Mouse (Mus musculus) kidney, postnatal 0 days (tissue): ENCODE data around the gene Clec2g. TPM values are rescaled to one million over a fixed set of nuclear protein-coding genes. Genes with fewer than 3 reads are reported as not detected.
"Not testable (repeated sequence)": the region's sequence is repeated elsewhere in the genome, so short reads cannot be mapped to it uniquely, and the experiment has no call there.

Source experiments
- ATAC-seq: fragments of 200-750 bp; cut with Nextera tagmentation; replicated peaks from 2 replicates; pipeline ENCODE4 v1.8.0; 2017; ENCODE audit warnings: low read depth, moderate number of reproducible peaks, moderate TSS enrichment, moderate library complexity; ENCODE audit not compliant: low FRiP score
- DNase-seq: peaks from one replicate; pipeline ENCODE4 v3.0.0-alpha.2; 2016; ENCODE audit warnings: low spot score
- H3K27ac ChIP-seq: fragments of 300-500 bp; sonication (generic); 2 replicates; pipeline ENCODE4 v1.5.1; 2014; ENCODE audit warnings: mild to moderate bottlenecking
- H3K27me3 ChIP-seq: fragments of 300-500 bp; sonication (generic); 2 replicates; pipeline ENCODE4 v1.6.1; 2014; ENCODE audit warnings: low read length, mixed read lengths; ENCODE audit not compliant: insufficient read depth
- H3K36me3 ChIP-seq: fragments of 300-500 bp; sonication (generic); 2 replicates; pipeline ENCODE4 v1.6.1; 2014; ENCODE audit warnings: low read length, mixed read lengths; ENCODE audit not compliant: insufficient read depth
- H3K4me1 ChIP-seq: fragments of 300-500 bp; sonication (generic); replicated peaks from 2 replicates; pipeline ENCODE4 v1.6.1; 2014; ENCODE audit warnings: antibody characterized with exemption, low read length, mixed read lengths; ENCODE audit not compliant: insufficient read depth
- H3K4me2 ChIP-seq: fragments of 300-500 bp; sonication (generic); 2 replicates; pipeline ENCODE4 v1.6.1; 2014; ENCODE audit warnings: mild to moderate bottlenecking, low read length, moderate library complexity, mixed read lengths
- H3K4me3 ChIP-seq: fragments of 300-500 bp; sonication (generic); replicated peaks from 2 replicates; pipeline ENCODE4 v1.5.1; 2014; ENCODE audit warnings: low read depth, low read length
- H3K9ac ChIP-seq: fragments of 300-500 bp; sonication (generic); 2 replicates; pipeline ENCODE4 v1.6.1; 2014; ENCODE audit warnings: low read depth, low read length
- H3K9me3 ChIP-seq: fragments of 300-500 bp; sonication (generic); replicated peaks from 2 replicates; pipeline ENCODE4 v1.6.1; 2016; ENCODE audit warnings: low read length, inconsistent platforms, mixed read lengths
- CTCF ChIP-seq: IDR thresholded peaks from 2 replicates; pipeline ENCODE4 v1.5.1; 2016; ENCODE audit warnings: antibody characterized with exemption, low read depth, mild to moderate bottlenecking, moderate library complexity
- WGBS: fragments of 180-500 bp; shearing (Covaris S2); extraction: QIAGEN DNeasy Blood & Tissue Kit; methylation state at CpG from one replicate; pipeline ENCODE4 v1.1.7; 2014; 5-methylcytosine and 5-hydroxymethylcytosine counted together
- polyA plus RNA-seq: library from polyadenylated mRNA; unstranded; fragments of >200 nt; fragmentation: Nextera tagmentation; extraction: Ambion mirVana; gene quantifications from 2 replicates; pipeline ENCODE4 v1.2.1, GENCODE M21; 2015

The Clec2g gene
- polyA plus RNA-seq, 1 experiment from 2014 or later, result not detected

- H3K9ac ChIP-seq, result no peak overlapping the region
- no peaks in the 10 kb centered on the region for H3K36me3 ChIP-seq
- TF ChIP-seq CTCF, result peak; percentile 13; the same call in 1 of the 2 replicates
- no peaks in the 10 kb centered on the region for H3K4me1 ChIP-seq
- no peaks in the 10 kb centered on the region for H3K27me3 ChIP-seq
- H3K4me2 ChIP-seq, result no peak overlapping the region
- no peak for ATAC-seq
- no peak for DNase-seq
- 86% methylated on average over 1 of the region's 1 CpGs for WGBS
- H3K9me3 ChIP-seq, result no peaks in the 10 kb centered on the region
- no peak overlapping the region for H3K27ac ChIP-seq
- no peak overlapping the region for H3K4me3 ChIP-seq
Measured at GRCm38 (mm10) chr6:128961110-128961509, 26.9 kb downstream of the Clec2g start.

- H3K9ac ChIP-seq, H3K4me2 ChIP-seq, H3K9me3 ChIP-seq, DNase-seq, H3K27ac ChIP-seq, ATAC-seq, H3K4me3 ChIP-seq, H3K36me3 ChIP-seq, H3K27me3 ChIP-seq, H3K4me1 ChIP-seq: not testable (repeated sequence)
- 75% methylated on average over 2 of the region's 2 CpGs for WGBS
Measured at GRCm38 (mm10) chr6:128962108-128962507, 27.9 kb downstream of the Clec2g start.

DNA sequence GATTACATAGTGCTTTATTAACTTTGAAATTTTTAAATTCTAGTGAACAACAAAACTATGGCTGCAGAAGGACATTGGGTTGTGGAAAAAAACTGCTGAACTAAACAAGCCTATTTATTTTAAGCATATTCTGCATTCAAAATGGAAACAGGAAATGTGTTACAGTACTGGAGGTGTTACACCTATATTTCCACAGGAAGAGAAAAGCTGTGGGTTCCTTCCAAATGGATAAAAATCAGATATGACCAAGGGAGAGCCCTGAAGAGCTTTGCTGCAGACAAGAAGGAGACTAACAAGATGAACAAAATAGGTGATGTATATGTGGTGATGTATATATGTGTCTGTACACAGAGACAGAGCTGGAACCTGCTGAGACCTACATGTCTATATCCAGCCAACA is 30.3 kb downstream of the Clec2g start:
- no peak overlapping the region for H3K9ac ChIP-seq
- H3K9me3 ChIP-seq, result no peaks in the 10 kb centered on the region
- ATAC-seq, result no peak
- H3K36me3 ChIP-seq, result no peaks in the 10 kb centered on the region
- H3K27ac ChIP-seq, result no peak overlapping the region
- no peaks in the 10 kb centered on the region for H3K4me1 ChIP-seq
- no peak overlapping the region for H3K4me3 ChIP-seq
- no peak for DNase-seq
- no peak overlapping the region for H3K4me2 ChIP-seq
- H3K27me3 ChIP-seq, result no peaks in the 10 kb centered on the region
- TF ChIP-seq CTCF, result no peak

GRCm38 (mm10) chr6:128968463-128968862 is 34.3 kb downstream of the Clec2g start:
- H3K4me1 ChIP-seq, result no peaks in the 10 kb centered on the region
- no peaks in the 10 kb centered on the region for H3K36me3 ChIP-seq
- no peak for TF ChIP-seq CTCF
- ATAC-seq, result no peak
- DNase-seq, result no peak
- H3K4me2 ChIP-seq, result no peak overlapping the region
- no peaks in the 10 kb centered on the region for H3K27me3 ChIP-seq
- no peaks in the 10 kb centered on the region for H3K9me3 ChIP-seq
- H3K27ac ChIP-seq, result no peak overlapping the region
- H3K4me3 ChIP-seq, result no peak overlapping the region
- no peak overlapping the region for H3K9ac ChIP-seq

- Histone ChIP-seq H3K9me3 (no peaks in the 10 kb centered on the region), H3K27ac (no peak overlapping the region), H3K4me2 (no peak overlapping the region), H3K4me1 (no peaks in the 10 kb centered on the region), H3K27me3 (no peaks in the 10 kb centered on the region), H3K9ac (no peak overlapping the region), H3K36me3 (no peaks in the 10 kb centered on the region), H3K4me3 (no peak overlapping the region)
- DNase-seq (no peak), ATAC-seq (no peak)
- no peak for TF ChIP-seq CTCF
- 67% methylated on average over 1 of the region's 1 CpGs for WGBS
Measured at GRCm38 (mm10) chr6:128969741-128970140, 35.6 kb downstream of the Clec2g start.

GRCm38 (mm10) chr6:128970508-128971393 is 36.6 kb downstream of the Clec2g start:
- not testable (repeated sequence) for H3K27ac ChIP-seq, H3K9me3 ChIP-seq, H3K9ac ChIP-seq, H3K27me3 ChIP-seq, ATAC-seq, H3K4me2 ChIP-seq, H3K4me1 ChIP-seq, H3K4me3 ChIP-seq, DNase-seq, H3K36me3 ChIP-seq
- 97% methylated on average over 20 of the region's 20 CpGs for WGBS
